Mouse (Mus musculus): Measurements from ENCODE around the gene Tmem132a. TPM values are rescaled to one million over a fixed set of nuclear protein-coding genes. Genes with fewer than 3 reads are reported as not detected.

Gene Tmem132a
- polyA plus RNA-seq, 1 experiment from 2014 or later, result 111 TPM

DNA sequence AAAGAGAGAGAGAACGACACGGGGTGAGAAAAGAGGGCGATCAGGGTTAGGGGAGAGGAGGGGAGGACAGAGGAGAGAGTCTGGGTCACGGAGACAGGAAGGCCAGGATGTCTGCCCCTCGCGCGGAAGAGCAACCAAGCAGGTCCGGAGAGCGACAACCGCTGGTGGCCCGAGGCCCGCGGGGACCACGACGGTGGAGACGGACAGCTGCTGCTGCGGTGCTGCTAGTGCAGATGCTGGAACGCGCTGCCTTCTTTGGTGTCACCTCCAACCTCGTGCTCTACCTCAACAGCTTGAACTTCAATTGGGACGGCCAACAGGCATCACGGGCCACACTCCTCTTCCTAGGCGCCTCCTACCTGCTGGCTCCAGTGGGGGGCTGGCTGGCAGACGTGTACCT, 26.8 kb downstream of the Tmem132a start:
- H3K27me3 ChIP-seq, result no peaks in the 10 kb centered on the region
- H3K36me3 ChIP-seq, result no peaks in the 10 kb centered on the region
- ATAC-seq (ENCODE audit: low FRiP score, low read depth), result no peak
- H3K27ac ChIP-seq, result no peak overlapping the region
- no peak overlapping the region for H3K4me3 ChIP-seq
- no peaks in the 10 kb centered on the region for H3K4me1 ChIP-seq
- no peak overlapping the region for H3K4me2 ChIP-seq (replicated peaks)
- WGBS, result 56% methylated on average over 24 of the region's 24 CpGs
- H3K9me3 ChIP-seq, result no peaks in the 10 kb centered on the region
- H3K9ac ChIP-seq, result no peak overlapping the region

- H3K27ac ChIP-seq, result no peak overlapping the region
- H3K4me2 ChIP-seq (replicated peaks), result no peak overlapping the region
- H3K9ac ChIP-seq, result no peak overlapping the region
- H3K9me3 ChIP-seq, result no peaks in the 10 kb centered on the region
- no peaks in the 10 kb centered on the region for H3K4me1 ChIP-seq
- H3K36me3 ChIP-seq, result no peaks in the 10 kb centered on the region
- no peak for ATAC-seq (ENCODE audit: low FRiP score, low read depth)
- H3K4me3 ChIP-seq, result no peak overlapping the region
- no peaks in the 10 kb centered on the region for H3K27me3 ChIP-seq
- 58% methylated on average over 16 of the region's 16 CpGs for WGBS
These were observed 27.8 kb downstream of the Tmem132a start for GRCm38 (mm10) chr19:10841721-10842626.

GRCm38 (mm10) chr19:10839010-10839892, 30.5 kb downstream of the Tmem132a start, which contains the start of gene Slc15a3:
TSS of gene Slc15a3 (plus strand) at chr19:10839727.
- no peaks in the 10 kb centered on the region for H3K9me3 ChIP-seq
- no peak within 1 kb of the TSS for H3K4me2 ChIP-seq (replicated peaks)
- no peaks in the 10 kb centered on the region for H3K36me3 ChIP-seq
- H3K27me3 ChIP-seq, result no peaks in the 10 kb centered on the region
- no peak within 1 kb of the TSS for H3K4me3 ChIP-seq
- 76% methylated on average over 15 of the region's 15 CpGs for WGBS
- H3K27ac ChIP-seq, result no peak within 1 kb of the TSS
- no peak within 1 kb of the TSS for H3K9ac ChIP-seq
- ATAC-seq (ENCODE audit: low FRiP score, low read depth), result no peak
- no peaks in the 10 kb centered on the region for H3K4me1 ChIP-seq

- Histone ChIP-seq H3K27ac (no peak overlapping the region), H3K9me3 (no peaks in the 10 kb centered on the region), H3K36me3 (no peaks in the 10 kb centered on the region), H3K4me1 (no peaks in the 10 kb centered on the region), H3K27me3 (no peaks in the 10 kb centered on the region), H3K4me3 (no peak overlapping the region), H3K4me2 (replicated peaks) (no peak overlapping the region), H3K9ac (no peak overlapping the region)
- no peak for ATAC-seq (ENCODE audit: low FRiP score, low read depth)
- WGBS, result 61% methylated on average over 3 of the region's 3 CpGs
These were observed 34.1 kb downstream of the Tmem132a start for GRCm38 (mm10) chr19:10835671-10836070.

DNA sequence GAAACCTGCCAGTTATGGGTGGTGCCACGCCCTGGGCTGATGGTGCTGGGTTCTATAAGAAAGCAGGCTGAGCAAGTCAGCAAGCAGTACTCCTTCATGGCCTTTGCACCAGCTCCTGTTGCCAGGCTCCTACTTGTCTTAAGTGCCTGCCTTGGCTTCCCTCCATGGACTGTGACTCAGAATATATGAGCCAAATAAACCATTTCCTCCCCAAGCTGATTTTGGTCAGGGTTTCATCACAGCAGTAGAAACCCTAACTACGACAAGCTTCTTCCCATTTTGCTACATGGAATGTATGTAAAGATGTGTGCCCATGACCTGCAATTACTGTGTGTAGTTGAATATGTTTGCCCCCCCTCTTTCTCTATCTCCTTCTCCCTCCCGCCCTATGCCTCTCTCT, 36.1 kb downstream of the Tmem132a start:
- no peak for ATAC-seq (ENCODE audit: low FRiP score, low read depth)
- H3K9ac ChIP-seq, result no peak overlapping the region
- no peak overlapping the region for H3K27ac ChIP-seq
- no peak overlapping the region for H3K4me3 ChIP-seq
- H3K4me2 ChIP-seq (replicated peaks), result no peak overlapping the region
- H3K36me3 ChIP-seq, result no peaks in the 10 kb centered on the region
- no peaks in the 10 kb centered on the region for H3K4me1 ChIP-seq
- H3K9me3 ChIP-seq, result no peaks in the 10 kb centered on the region
- H3K27me3 ChIP-seq, result no peaks in the 10 kb centered on the region
- 66% methylated on average over 3 of the region's 3 CpGs for WGBS

DNA sequence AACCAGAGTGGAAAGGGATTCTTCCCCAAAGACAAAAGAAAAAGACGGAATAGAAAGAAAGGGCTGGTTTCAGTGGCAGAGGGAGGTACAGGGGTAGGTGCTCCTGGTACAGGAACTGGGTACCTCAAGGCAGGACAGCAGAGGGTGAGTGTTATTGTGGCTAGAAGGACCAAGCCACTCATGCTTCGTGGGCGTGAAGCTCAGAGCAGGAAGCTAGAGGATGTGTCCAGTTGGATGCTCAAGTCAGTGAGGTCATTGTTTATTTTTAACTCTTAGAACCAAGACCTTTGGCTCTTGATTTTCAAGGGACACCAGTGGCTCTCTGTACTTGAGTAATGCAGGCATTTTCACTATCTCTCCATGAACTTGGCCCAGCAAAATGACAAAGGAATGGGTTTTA, 37.7 kb downstream of the Tmem132a start:
- no peak overlapping the region for H3K27ac ChIP-seq

GRCm38 (mm10) chr19:10831424-10831823, 38.3 kb downstream of the Tmem132a start:
- Histone ChIP-seq H3K4me1 (no peaks in the 10 kb centered on the region), H3K9ac (no peak overlapping the region), H3K9me3 (no peaks in the 10 kb centered on the region), H3K36me3 (no peaks in the 10 kb centered on the region), H3K4me2 (replicated peaks) (no peak overlapping the region), H3K27ac (no peak overlapping the region), H3K4me3 (no peak overlapping the region), H3K27me3 (no peaks in the 10 kb centered on the region)
- ATAC-seq (ENCODE audit: low FRiP score, low read depth), result no peak
- WGBS, result 9% methylated on average over 5 of the region's 5 CpGs

More for the DNA sequence above, 37.7 kb downstream of the Tmem132a start:
- Histone ChIP-seq H3K9ac (no peak overlapping the region), H3K4me2 (replicated peaks) (no peak overlapping the region), H3K4me3 (no peak overlapping the region), H3K9me3 (no peaks in the 10 kb centered on the region), H3K36me3 (no peaks in the 10 kb centered on the region), H3K4me1 (no peaks in the 10 kb centered on the region), H3K27me3 (no peaks in the 10 kb centered on the region)
- no peak for ATAC-seq (ENCODE audit: low FRiP score, low read depth)
- 81% methylated on average over 3 of the region's 3 CpGs for WGBS

GRCm38 (mm10) chr19:10829436-10830175, 40.1 kb downstream of the Tmem132a start, which contains the start of gene Cd6:
TSS of gene Cd6 (minus strand) at chr19:10830058.
- no peak within 1 kb of the TSS for H3K9ac ChIP-seq
- ATAC-seq (ENCODE audit: low FRiP score, low read depth), result no peak
- no peaks in the 10 kb centered on the region for H3K4me1 ChIP-seq
- H3K4me2 ChIP-seq (replicated peaks), result no peak within 1 kb of the TSS
- no peaks in the 10 kb centered on the region for H3K27me3 ChIP-seq
- no peaks in the 10 kb centered on the region for H3K36me3 ChIP-seq
- no peak within 1 kb of the TSS for H3K27ac ChIP-seq
- 87% methylated on average over 16 of the region's 16 CpGs for WGBS
- no peaks in the 10 kb centered on the region for H3K9me3 ChIP-seq
- H3K4me3 ChIP-seq, result no peak within 1 kb of the TSS

GRCm38 (mm10) chr19:10828321-10828720, 41.4 kb downstream of the Tmem132a start:
- Histone ChIP-seq H3K9ac (no peak overlapping the region; the same call in 1 of the 2 replicates), H3K9me3 (no peaks in the 10 kb centered on the region), H3K27me3 (no peaks in the 10 kb centered on the region), H3K4me1 (no peaks in the 10 kb centered on the region), H3K4me3 (no peak overlapping the region), H3K27ac (no peak overlapping the region), H3K4me2 (replicated peaks) (no peak overlapping the region), H3K36me3 (no peaks in the 10 kb centered on the region)
- no peak for ATAC-seq (ENCODE audit: low FRiP score, low read depth)
- 87% methylated on average over 5 of the region's 5 CpGs for WGBS

DNA sequence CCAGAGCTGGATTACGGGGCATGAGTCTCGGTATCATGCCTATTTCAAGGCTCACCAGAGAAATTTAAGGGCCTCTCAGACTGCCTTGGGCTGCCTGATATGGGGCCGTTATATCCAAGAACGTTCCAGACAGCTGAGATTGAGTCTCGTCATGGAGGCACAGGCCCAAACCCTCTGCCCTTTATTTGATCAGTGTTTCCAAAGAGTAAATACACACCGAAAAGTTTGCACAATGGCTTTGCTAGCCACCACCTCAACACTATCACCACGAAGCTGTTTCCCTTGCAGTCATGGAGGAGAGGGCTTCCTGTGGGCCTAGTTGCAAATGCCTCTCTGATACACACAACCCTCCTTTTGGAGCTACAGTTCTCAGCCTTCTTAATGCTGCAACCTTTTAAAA, 45.7 kb downstream of the Tmem132a start:
- Histone ChIP-seq H3K4me1 (no peaks in the 10 kb centered on the region), H3K36me3 (no peaks in the 10 kb centered on the region), H3K4me3 (no peak overlapping the region), H3K4me2 (replicated peaks) (no peak overlapping the region), H3K27me3 (no peaks in the 10 kb centered on the region), H3K27ac (no peak overlapping the region), H3K9ac (no peak overlapping the region), H3K9me3 (no peaks in the 10 kb centered on the region)
- ATAC-seq (ENCODE audit: low FRiP score, low read depth), result no peak
- 87% methylated on average over 7 of the region's 7 CpGs for WGBS

DNA sequence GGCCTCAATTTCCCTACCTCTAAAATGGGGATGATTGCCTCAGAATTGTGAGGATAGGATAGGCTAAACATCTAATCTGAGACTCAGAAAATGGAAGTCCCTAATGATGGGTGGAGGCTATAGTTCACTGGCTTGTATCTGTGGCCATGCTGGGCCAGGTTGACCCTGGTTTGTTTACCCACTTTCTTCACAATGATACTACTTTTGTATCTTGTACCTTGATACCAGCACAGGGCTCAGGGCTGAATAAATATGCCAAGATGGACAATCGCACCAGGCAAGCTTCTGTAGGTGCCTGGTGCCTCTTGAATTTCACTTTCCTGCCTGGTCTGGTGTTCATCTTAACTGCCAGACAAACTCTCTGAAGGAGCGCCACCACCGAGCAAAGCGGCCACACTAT, 47.2 kb downstream of the Tmem132a start:
- no peak overlapping the region for H3K4me2 ChIP-seq (replicated peaks)

More for the DNA sequence above, 47.2 kb downstream of the Tmem132a start:
- Histone ChIP-seq H3K4me1 (peaks cover 7% of the 10 kb centered on the region; the same call in 1 of the 2 replicates), H3K9me3 (no peaks in the 10 kb centered on the region), H3K9ac (no peak overlapping the region), H3K27me3 (no peaks in the 10 kb centered on the region), H3K27ac (no peak overlapping the region), H3K36me3 (no peaks in the 10 kb centered on the region), H3K4me3 (no peak overlapping the region)
- ATAC-seq (ENCODE audit: low FRiP score, low read depth), result no peak
- WGBS, result 92% methylated on average over 4 of the region's 4 CpGs

Measured in limb, embryonic 13.5 days (tissue).